Mouse (Mus musculus) spleen, adult 2 months (tissue): ENCODE measurements around the gene Depdc7.

Experiments
- CTCF ChIP-seq: fragments of 200-500 bp; IDR thresholded peaks from 2 replicates; pipeline ENCODE4 v1.5.1; 2011; ENCODE audit warnings: mild to moderate bottlenecking, inconsistent platforms; ENCODE audit not compliant: insufficient read depth, insufficient read length, insufficient replicate concordance; ENCODE audit errors: extremely low read depth
- POLR2A ChIP-seq: fragments of 200-500 bp; IDR thresholded peaks from 2 replicates; pipeline ENCODE4 v1.6.1; 2011; ENCODE audit warnings: low read depth, low read length, inconsistent platforms

DNA sequence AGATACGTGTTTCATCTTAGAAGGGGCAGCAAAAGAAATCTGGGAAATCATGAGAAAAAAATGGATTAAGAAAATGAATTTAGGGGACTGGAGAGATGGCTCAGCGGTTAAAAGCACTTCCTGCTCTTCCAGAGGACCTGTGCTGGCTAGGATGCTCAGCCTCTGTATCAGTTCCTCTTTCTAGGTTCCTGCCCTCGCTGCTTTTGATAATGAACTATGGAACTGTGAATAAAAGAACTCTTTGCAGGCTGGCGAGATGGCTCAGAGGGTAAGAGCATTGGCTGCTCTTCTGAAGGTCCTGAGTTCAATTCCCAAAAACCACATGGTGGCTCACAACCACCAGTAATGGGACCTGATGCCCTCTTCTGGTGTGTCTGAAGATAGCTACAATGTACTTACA lies 52.0 kb downstream of the Depdc7 start:
- TF ChIP-seq CTCF (no peak), POLR2A (no peak)
